Mouse (Mus musculus) midbrain, embryonic 13.5 days (tissue): ENCODE results near the gene Dapk2. TPM values are rescaled to one million over a fixed set of nuclear protein-coding genes. Genes with fewer than 3 reads are reported as not detected.

Experiments used
- ATAC-seq: fragments of 200-750 bp; cut with Nextera tagmentation; 2 replicates; pipeline ENCODE4 v1.8.0; 2017; ENCODE audit warnings: mild to moderate bottlenecking, moderate TSS enrichment, moderate library complexity
- H3K27ac ChIP-seq: fragments of 300-500 bp; sonication (generic); 2 replicates; pipeline ENCODE4 v1.5.1; 2015; ENCODE audit warnings: inconsistent platforms, mild to moderate bottlenecking, moderate library complexity
- H3K27me3 ChIP-seq: fragments of 300-500 bp; sonication (generic); 2 replicates; pipeline ENCODE4 v1.6.1; 2015; ENCODE audit warnings: mild to moderate bottlenecking, inconsistent platforms
- H3K36me3 ChIP-seq: fragments of 300-500 bp; sonication (generic); 2 replicates; pipeline ENCODE4 v1.6.1; 2015; ENCODE audit warnings: mild to moderate bottlenecking, inconsistent platforms
- H3K4me1 ChIP-seq: fragments of 300-500 bp; sonication (generic); replicated peaks from 2 replicates; pipeline ENCODE4 v1.6.1; 2015; ENCODE audit warnings: inconsistent platforms
- H3K4me2 ChIP-seq: fragments of 300-500 bp; sonication (generic); replicated peaks from 2 replicates; pipeline ENCODE4 v1.6.1; 2015; ENCODE audit warnings: moderate library complexity, mild to moderate bottlenecking, inconsistent platforms
- H3K4me3 ChIP-seq: fragments of 300-500 bp; sonication (generic); replicated peaks from 2 replicates; pipeline ENCODE4 v1.5.1; 2015; ENCODE audit warnings: mild to moderate bottlenecking, inconsistent platforms
- H3K9ac ChIP-seq: fragments of 300-500 bp; sonication (generic); replicated peaks from 2 replicates; pipeline ENCODE4 v1.6.1; 2015; ENCODE audit warnings: mild to moderate bottlenecking, inconsistent platforms
- H3K9me3 ChIP-seq: fragments of 300-500 bp; sonication (generic); 2 replicates; pipeline ENCODE4 v1.6.1; 2016; ENCODE audit warnings: mild to moderate bottlenecking, inconsistent platforms
- whole genome bisulfite sequencing: fragments of 180-500 bp; shearing (Covaris S2); methylation state at CpG from one replicate; pipeline ENCODE4 v1.1.7; 2015; 5-methylcytosine and 5-hydroxymethylcytosine counted together
- polyA plus RNA-seq: library from polyadenylated mRNA; unstranded; fragments of >200 nt; fragmentation: Nextera tagmentation; extraction: Ambion mirVana; gene quantifications from 2 replicates; pipeline ENCODE4 v1.2.1, GENCODE M21; 2015

The Dapk2 gene
- polyA plus RNA-seq, 1 experiment from 2014 or later = 1.4 TPM

- ATAC-seq = no peak
- H3K9me3 ChIP-seq = no peaks in the 10 kb centered on the region
- no peaks in the 10 kb centered on the region for H3K27me3 ChIP-seq
- WGBS = 81% methylated on average over 4 of the region's 4 CpGs
- H3K4me2 ChIP-seq = no peak overlapping the region
- no peaks in the 10 kb centered on the region for H3K36me3 ChIP-seq
- H3K9ac ChIP-seq = no peak overlapping the region
- H3K4me1 ChIP-seq = no peaks in the 10 kb centered on the region
- H3K4me3 ChIP-seq = no peak overlapping the region
- no peak overlapping the region for H3K27ac ChIP-seq
Observed at GRCm38 (mm10) chr9:66241722-66242121, 83.7 kb downstream of the Dapk2 start.

GRCm38 (mm10) chr9:66243240-66243639 is 85.2 kb downstream of the Dapk2 start:
- WGBS = 80% methylated on average over 4 of the region's 4 CpGs
- Histone ChIP-seq H3K9ac (no peak overlapping the region), H3K4me2 (no peak overlapping the region), H3K4me1 (no peaks in the 10 kb centered on the region), H3K27me3 (no peaks in the 10 kb centered on the region), H3K4me3 (no peak overlapping the region), H3K36me3 (no peaks in the 10 kb centered on the region), H3K27ac (no peak overlapping the region), H3K9me3 (no peaks in the 10 kb centered on the region)
- ATAC-seq = no peak

- H3K4me1 ChIP-seq = no peaks in the 10 kb centered on the region
- no peaks in the 10 kb centered on the region for H3K9me3 ChIP-seq
- no peak for ATAC-seq
- no peaks in the 10 kb centered on the region for H3K27me3 ChIP-seq
- no peak overlapping the region for H3K9ac ChIP-seq
- no peaks in the 10 kb centered on the region for H3K36me3 ChIP-seq
- H3K4me3 ChIP-seq = no peak overlapping the region
- H3K4me2 ChIP-seq = no peak overlapping the region
- H3K27ac ChIP-seq = no peak overlapping the region
- 92% methylated on average over 5 of the region's 5 CpGs for WGBS
Observed at GRCm38 (mm10) chr9:66244079-66244478, 86.1 kb downstream of the Dapk2 start.

- Histone ChIP-seq H3K4me1 (no peaks in the 10 kb centered on the region), H3K4me2 (no peak overlapping the region), H3K27ac (no peak overlapping the region), H3K9ac (no peak overlapping the region), H3K4me3 (no peak overlapping the region), H3K9me3 (no peaks in the 10 kb centered on the region), H3K27me3 (no peaks in the 10 kb centered on the region), H3K36me3 (no peaks in the 10 kb centered on the region)
- 64% methylated on average over 4 of the region's 4 CpGs for WGBS
- no peak for ATAC-seq
Observed at GRCm38 (mm10) chr9:66245707-66246106, 87.7 kb downstream of the Dapk2 start.

GRCm38 (mm10) chr9:66249281-66249680 is 91.3 kb downstream of the Dapk2 start:
- no peak overlapping the region for H3K4me3 ChIP-seq
- H3K9ac ChIP-seq = no peak overlapping the region
- no peak for ATAC-seq
- H3K36me3 ChIP-seq = no peaks in the 10 kb centered on the region
- no peak overlapping the region for H3K27ac ChIP-seq
- no peaks in the 10 kb centered on the region for H3K9me3 ChIP-seq
- 90% methylated on average over 6 of the region's 6 CpGs for WGBS
- H3K4me1 ChIP-seq = no peaks in the 10 kb centered on the region
- H3K4me2 ChIP-seq = no peak overlapping the region
- no peaks in the 10 kb centered on the region for H3K27me3 ChIP-seq

GRCm38 (mm10) chr9:66251159-66251691 is 93.2 kb downstream of the Dapk2 start:
- no peak for ATAC-seq
- Histone ChIP-seq H3K27ac (no peak overlapping the region), H3K27me3 (no peaks in the 10 kb centered on the region), H3K9me3 (no peaks in the 10 kb centered on the region), H3K4me2 (no peak overlapping the region), H3K9ac (no peak overlapping the region), H3K36me3 (no peaks in the 10 kb centered on the region), H3K4me3 (no peak overlapping the region), H3K4me1 (no peaks in the 10 kb centered on the region)
- WGBS = 50% methylated on average over 6 of the region's 6 CpGs

GRCm38 (mm10) chr9:66261741-66262140 is 103.7 kb downstream of the Dapk2 start:
- H3K4me1 ChIP-seq = no peaks in the 10 kb centered on the region
- H3K4me2 ChIP-seq = no peak overlapping the region
- H3K27me3 ChIP-seq = no peaks in the 10 kb centered on the region
- no peak for ATAC-seq
- no peak overlapping the region for H3K4me3 ChIP-seq
- H3K9ac ChIP-seq = no peak overlapping the region
- WGBS = 84% methylated on average over 2 of the region's 2 CpGs
- H3K27ac ChIP-seq = no peak overlapping the region
- no peaks in the 10 kb centered on the region for H3K9me3 ChIP-seq
- no peaks in the 10 kb centered on the region for H3K36me3 ChIP-seq

GRCm38 (mm10) chr9:66263701-66264100 is 105.7 kb downstream of the Dapk2 start:
- Histone ChIP-seq H3K9me3 (no peaks in the 10 kb centered on the region), H3K36me3 (no peaks in the 10 kb centered on the region), H3K27me3 (no peaks in the 10 kb centered on the region), H3K4me1 (no peaks in the 10 kb centered on the region), H3K4me3 (no peak overlapping the region), H3K27ac (no peak overlapping the region), H3K4me2 (no peak overlapping the region), H3K9ac (no peak overlapping the region)
- WGBS = 93% methylated on average over 2 of the region's 2 CpGs
- no peak for ATAC-seq

- Histone ChIP-seq H3K4me2 (no peak overlapping the region), H3K27me3 (no peaks in the 10 kb centered on the region), H3K36me3 (no peaks in the 10 kb centered on the region), H3K27ac (no peak overlapping the region), H3K4me1 (no peaks in the 10 kb centered on the region), H3K9ac (no peak overlapping the region), H3K9me3 (no peaks in the 10 kb centered on the region), H3K4me3 (no peak overlapping the region)
- ATAC-seq = no peak
- WGBS = 60% methylated on average over 2 of the region's 2 CpGs
Observed at GRCm38 (mm10) chr9:66265645-66266044, 107.6 kb downstream of the Dapk2 start.

- no peak overlapping the region for H3K27ac ChIP-seq
- H3K36me3 ChIP-seq = no peaks in the 10 kb centered on the region
- H3K4me2 ChIP-seq = no peak overlapping the region
- no peaks in the 10 kb centered on the region for H3K9me3 ChIP-seq
- no peaks in the 10 kb centered on the region for H3K27me3 ChIP-seq
- no peak overlapping the region for H3K9ac ChIP-seq
- no peak overlapping the region for H3K4me3 ChIP-seq
- 74% methylated on average over 5 of the region's 5 CpGs for WGBS
- no peaks in the 10 kb centered on the region for H3K4me1 ChIP-seq
- ATAC-seq = no peak
Observed at GRCm38 (mm10) chr9:66266237-66267170, 108.5 kb downstream of the Dapk2 start.

GRCm38 (mm10) chr9:66268804-66269203 is 110.8 kb downstream of the Dapk2 start:
- no peak for ATAC-seq
- 83% methylated on average over 4 of the region's 4 CpGs for WGBS
- H3K4me1 ChIP-seq = no peaks in the 10 kb centered on the region
- H3K9ac ChIP-seq = no peak overlapping the region
- H3K9me3 ChIP-seq = no peaks in the 10 kb centered on the region
- H3K36me3 ChIP-seq = no peaks in the 10 kb centered on the region
- no peak overlapping the region for H3K27ac ChIP-seq
- no peak overlapping the region for H3K4me3 ChIP-seq
- no peak overlapping the region for H3K4me2 ChIP-seq
- H3K27me3 ChIP-seq = no peaks in the 10 kb centered on the region

- H3K27me3 ChIP-seq = no peaks in the 10 kb centered on the region
- 82% methylated on average over 4 of the region's 4 CpGs for WGBS
- no peaks in the 10 kb centered on the region for H3K9me3 ChIP-seq
- H3K9ac ChIP-seq = no peak overlapping the region
- H3K4me1 ChIP-seq = peaks cover 10% of the 10 kb centered on the region
- no peak overlapping the region for H3K4me3 ChIP-seq
- no peak overlapping the region for H3K27ac ChIP-seq
- ATAC-seq = no peak
- no peak overlapping the region for H3K4me2 ChIP-seq
- H3K36me3 ChIP-seq = no peaks in the 10 kb centered on the region
Observed at GRCm38 (mm10) chr9:66270038-66270437, 112.0 kb downstream of the Dapk2 start.
